10 mouse cellular contexts compared by ENCODE assay signal in genomic region chr6:92468383-92468791, GRCm38 (mm10).
A peak's percentile ranks its signal among the peaks of the same experiment; 100 is the strongest.
DNase-seq lines count a peak whose midpoint lies in the region; ATAC-seq and TF ChIP-seq lines count a peak whose summit lies in the region.
"Had no signal": no experiment of that assay in that cellular context is flagged by ENCODE, and none has a peak within 500 bp of the region (broad histone marks: within the 10 kb centered on the region; RNA-seq: fewer than 3 reads in every experiment).

No protein-coding gene starts in this region.

- no peak overlapping the region for H3K4me3 ChIP-seq in hindbrain, embryonic 15.5 days
- no peak overlapping the region for H3K4me3 ChIP-seq in hindbrain, embryonic 10.5 days
- no peak overlapping the region for H3K4me3 ChIP-seq in intestine, postnatal 0 days (ENCODE audit: low read depth, low read length)
- no peak overlapping the region for H3K4me3 ChIP-seq in cerebellum, adult 2 months (replicated peaks; ENCODE audit: insufficient read depth, low read depth, low read length)
- H3K4me3 ChIP-seq: forebrain, embryonic 13.5 days had no signal

- TF ChIP-seq CTCF in intestine, postnatal 0 days (IDR thresholded peaks at IDR 0.05; ENCODE audit: low read depth) = no peak
- TF ChIP-seq CTCF in cerebellum, adult 2 months (IDR thresholded peaks at IDR 0.05; ENCODE audit: borderline replicate concordance, insufficient read depth, low read depth, low read length) = no peak

- TF ChIP-seq POLR2A in cerebellum, adult 2 months (IDR thresholded peaks at IDR 0.05; ENCODE audit: borderline replicate concordance, insufficient read depth, low read length) = no peak

- H3K27ac ChIP-seq in hindbrain, embryonic 15.5 days (replicated peaks) = 0 out of 2 replicates have a peak overlapping the region, but pooled peaks have one; percentile 64
- no peak overlapping the region for H3K27ac ChIP-seq in hindbrain, embryonic 10.5 days
- H3K27ac ChIP-seq in intestine, postnatal 0 days (ENCODE audit: low read depth, low read length) = peak overlapping the region; percentile 28; the same call in 1 of the 2 replicates
- H3K27ac ChIP-seq in cerebellum, adult 2 months (ENCODE audit: insufficient read depth, low read length) = no peak overlapping the region
- H3K27ac ChIP-seq: forebrain, embryonic 13.5 days had no signal

- no peak overlapping the region for H3K9ac ChIP-seq in hindbrain, embryonic 15.5 days
- H3K9ac ChIP-seq in intestine, postnatal 0 days (ENCODE audit: low read depth, low read length) = no peak overlapping the region
- H3K9ac ChIP-seq: forebrain, embryonic 13.5 days had no signal

- WGBS in hindbrain, embryonic 15.5 days = 50% methylated on average over 3 of the region's 3 CpGs
- 81% methylated on average over 3 of the region's 3 CpGs for WGBS in hindbrain, embryonic 10.5 days
- 44% methylated on average over 3 of the region's 3 CpGs for WGBS in intestine, postnatal 0 days
- WGBS in cerebellum, adult 2 months = 75% methylated on average over 3 of the region's 3 CpGs

- H3K9me3 ChIP-seq in hindbrain, embryonic 15.5 days = no peaks in the 10 kb centered on the region
- H3K9me3 ChIP-seq in hindbrain, embryonic 10.5 days = no peaks in the 10 kb centered on the region
- no peaks in the 10 kb centered on the region for H3K9me3 ChIP-seq in intestine, postnatal 0 days (ENCODE audit: control insufficient read depth)
- H3K9me3 ChIP-seq: forebrain, embryonic 13.5 days had no signal

- H3K36me3 ChIP-seq in hindbrain, embryonic 15.5 days = no peaks in the 10 kb centered on the region
- no peaks in the 10 kb centered on the region for H3K36me3 ChIP-seq in hindbrain, embryonic 10.5 days
- H3K36me3 ChIP-seq in intestine, postnatal 0 days (ENCODE audit: control insufficient read depth, insufficient read depth) = no peaks in the 10 kb centered on the region

- H3K27me3 ChIP-seq in hindbrain, embryonic 15.5 days = no peaks in the 10 kb centered on the region
- H3K27me3 ChIP-seq in hindbrain, embryonic 10.5 days (ENCODE audit: insufficient read depth, poor library complexity, severe bottlenecking) = no peaks in the 10 kb centered on the region
- no peaks in the 10 kb centered on the region for H3K27me3 ChIP-seq in intestine, postnatal 0 days (replicated peaks; ENCODE audit: control insufficient read depth, insufficient read depth, low read length)
- no peaks in the 10 kb centered on the region for H3K27me3 ChIP-seq in cerebellum, adult 2 months (ENCODE audit: control insufficient read depth, insufficient read depth, low read length)
- H3K27me3 ChIP-seq: forebrain, embryonic 13.5 days had no signal

- H3K4me2 ChIP-seq in hindbrain, embryonic 15.5 days = no peak overlapping the region
- no peak overlapping the region; the same call in 1 of the 2 replicates for H3K4me2 ChIP-seq in intestine, postnatal 0 days (replicated peaks; ENCODE audit: low read depth)
- H3K4me2 ChIP-seq: forebrain, embryonic 13.5 days had no signal

- no peak for DNase-seq in hindbrain, embryonic 10.5 days (ENCODE audit: low spot score)
- peak; percentile 19 for DNase-seq in ovary, postnatal 36 days (ENCODE audit: low spot score)
- no peak for DNase-seq in ovary, postnatal 10 days (ENCODE audit: low spot score)
- no peak for DNase-seq in frontal cortex, postnatal 25 days (ENCODE audit: low spot score in 2 of 2)
- DNase-seq in cerebellum, adult 2 months = no peak
- DNase-seq in left cerebral cortex, adult 8-10 months (ENCODE audit: low spot score in 2 of 2) = no peak
- DNase-seq: cerebellum, adult 11-12 months had no signal

- H3K4me1 ChIP-seq in hindbrain, embryonic 15.5 days (replicated peaks) = peaks cover 68% of the 10 kb centered on the region
- peaks cover 46% of the 10 kb centered on the region for H3K4me1 ChIP-seq in hindbrain, embryonic 10.5 days (replicated peaks)
- H3K4me1 ChIP-seq in intestine, postnatal 0 days (replicated peaks; ENCODE audit: control insufficient read depth, insufficient read depth, low read length) = no peaks in the 10 kb centered on the region
- peaks cover 11% of the 10 kb centered on the region for H3K4me1 ChIP-seq in cerebellum, adult 2 months (ENCODE audit: control insufficient read depth, insufficient read depth, low read length)

- no peak for ATAC-seq in hindbrain, embryonic 15.5 days (ENCODE audit: low FRiP score, low read depth)
- no peak for ATAC-seq in intestine, postnatal 0 days
- ATAC-seq: forebrain, embryonic 13.5 days had no signal

Comparison
In these comparisons a context has a peak if more than half of its experiments do, and no peak if none do; other contexts are left out.
1. H3K27ac ChIP-seq: peak in hindbrain, embryonic 15.5 days (single experiment) and intestine, postnatal 0 days (single experiment); none in hindbrain, embryonic 10.5 days (single experiment) and cerebellum, adult 2 months (single experiment).